Mouse (Mus musculus): ENCODE measurements around the gene Dnah11.

DNA sequence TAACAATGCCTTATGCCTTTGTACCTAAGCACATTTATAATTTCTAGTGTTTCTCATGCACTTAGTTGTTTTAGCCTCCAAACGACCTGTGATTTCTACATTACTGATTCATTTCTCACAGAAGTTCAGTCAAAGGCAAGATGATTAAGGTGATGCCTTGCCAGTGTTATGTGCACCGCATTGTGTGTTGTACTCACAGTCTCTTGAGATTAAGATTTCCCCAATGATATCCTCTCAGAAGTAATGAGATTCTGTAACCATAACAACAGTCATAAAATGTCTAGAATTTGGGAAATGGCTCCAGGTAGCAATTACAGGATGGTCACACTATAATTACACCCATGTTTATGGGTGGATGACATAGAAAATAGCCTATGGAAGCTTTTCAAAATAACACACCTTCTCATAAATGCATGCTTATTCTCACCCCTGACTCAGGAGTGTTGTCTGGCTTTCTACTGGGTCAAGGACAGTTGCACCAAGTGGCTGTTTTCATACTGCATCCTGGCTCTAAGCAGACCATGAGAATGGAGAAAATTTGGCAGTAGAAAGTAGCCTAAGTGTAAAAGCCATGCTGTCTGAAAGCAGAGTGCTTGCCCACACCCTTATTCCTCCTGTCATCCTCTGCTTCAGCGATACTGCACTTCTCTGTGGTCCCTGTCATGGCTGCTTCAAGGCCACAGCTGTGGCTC, 126.5 kb downstream of the Dnah11 start:
- TF ChIP-seq POLR2A (IDR thresholded peaks at IDR 0.05; ENCODE audit: insufficient read depth, low read depth, low read length) (no peak), CTCF (IDR thresholded peaks at IDR 0.05; ENCODE audit: insufficient read depth, low read depth, low read length) (no peak)

All from olfactory bulb, adult 2 months (tissue).